Mouse (Mus musculus) MEL (cell line): ENCODE measurements around the gene Jpt1. TPM values are rescaled to one million over a fixed set of nuclear protein-coding genes. Genes with fewer than 3 reads are reported as not detected.

ENCODE experiments used
- DNase-seq: peaks from one replicate; pipeline ENCODE4 v3.0.0; 2011; ENCODE audit warnings: low read depth, low spot score
- H3K27ac ChIP-seq: 2 replicates; pipeline ENCODE4 v1.5.1; 2012; ENCODE audit warnings: low read depth, mild to moderate bottlenecking, control low read depth, low read length, moderate library complexity; ENCODE audit not compliant: control insufficient read depth
- H3K27me3 ChIP-seq, 2 experiments: fragments of 150-350 bp in 1 of 2; sonication (generic) in 1 of 2; 2 replicates each; pipeline ENCODE4 v1.6.1; 2012; ENCODE audit warnings: low read length in 2 of 2, mild to moderate bottlenecking in 2 of 2, improper control_type of control experiment in 1 of 2, moderate library complexity in 1 of 2; ENCODE audit not compliant: insufficient read depth in 2 of 2, control insufficient read depth in 1 of 2
- H3K36me3 ChIP-seq, 2 experiments: 2 replicates each; pipeline ENCODE4 v1.6.1; 2012 to 2014; ENCODE audit warnings: low read length in 2 of 2, improper control_type of control experiment in 1 of 2, inconsistent platforms in 1 of 2, mild to moderate bottlenecking in 1 of 2; ENCODE audit not compliant: insufficient read depth in 2 of 2, control insufficient read depth in 1 of 2
- H3K4me1 ChIP-seq, 2 experiments: fragments of 150-350 bp in 1 of 2; sonication (generic) in 1 of 2; 2 replicates each; pipeline ENCODE4 v1.6.1; 2012; ENCODE audit warnings: low read length in 2 of 2, improper control_type of control experiment in 1 of 2, mild to moderate bottlenecking in 1 of 2; ENCODE audit not compliant: insufficient read depth in 2 of 2, control insufficient read depth in 1 of 2
- H3K4me3 ChIP-seq, 2 experiments: fragments of 150-350 bp in 1 of 2; sonication (generic) in 1 of 2; 2 replicates each; pipeline ENCODE4 v1.5.1; 2012; ENCODE audit warnings: low read depth in 2 of 2, low read length in 2 of 2, mild to moderate bottlenecking in 2 of 2, moderate library complexity in 2 of 2, control low read depth in 1 of 2, improper control_type of control experiment in 1 of 2; ENCODE audit not compliant: control insufficient read depth in 1 of 2, insufficient read depth in 1 of 2
- H3K79me2 ChIP-seq: 2 replicates; pipeline ENCODE4 v1.6.1; 2012; ENCODE audit warnings: mild to moderate bottlenecking, low read length, moderate library complexity; ENCODE audit not compliant: control insufficient read depth, poor library complexity, insufficient read depth
- H3K9ac ChIP-seq: 2 replicates; pipeline ENCODE4 v1.6.1; 2012; ENCODE audit warnings: low read depth, mild to moderate bottlenecking, control low read depth, low read length, moderate library complexity; ENCODE audit not compliant: control insufficient read depth, poor library complexity, severe bottlenecking
- H3K9me3 ChIP-seq: fragments of 150-350 bp; sonication (generic); replicated peaks from 2 replicates; pipeline ENCODE4 v1.6.1; 2012; ENCODE audit warnings: mild to moderate bottlenecking, low read length, improper control_type of control experiment, moderate library complexity; ENCODE audit not compliant: insufficient read depth
- BHLHE40 ChIP-seq: IDR thresholded peaks from 2 replicates; pipeline ENCODE4 v1.6.1; 2012; ENCODE audit warnings: low read depth, mild to moderate bottlenecking, inconsistent platforms, low read length, improper control_type of control experiment, borderline replicate concordance
- CHD1 ChIP-seq: IDR thresholded peaks from 2 replicates; pipeline ENCODE4 v1.6.1; 2012; ENCODE audit warnings: low read depth, mild to moderate bottlenecking, inconsistent platforms, low read length, improper control_type of control experiment
- CHD2 ChIP-seq: IDR thresholded peaks from 2 replicates; pipeline ENCODE4 v1.6.1; 2011; ENCODE audit warnings: low read length, improper control_type of control experiment
- CTCF ChIP-seq, 3 experiments: IDR thresholded peaks in 2 of 3; conservative IDR thresholded peaks in 1 of 3; 2 replicates each; pipeline ENCODE4 v1.5.1; 2011 to 2012; ENCODE audit warnings: low read length in 3 of 3, low read depth in 2 of 3, mild to moderate bottlenecking in 2 of 3, improper control_type of control experiment in 1 of 3, inconsistent platforms in 1 of 3, mixed read lengths in 1 of 3, moderate library complexity in 1 of 3; ENCODE audit not compliant: control insufficient read depth in 1 of 3, insufficient read depth in 1 of 3, poor library complexity in 1 of 3, severe bottlenecking in 1 of 3
- E2F4 ChIP-seq: IDR thresholded peaks from 2 replicates; pipeline ENCODE4 v1.6.1; 2011; ENCODE audit warnings: low read depth, low read length, improper control_type of control experiment, borderline replicate concordance
- ETS1 ChIP-seq: IDR thresholded peaks from 2 replicates; pipeline ENCODE4 v1.6.1; 2012; ENCODE audit warnings: low read depth, mild to moderate bottlenecking, inconsistent platforms, low read length, improper control_type of control experiment, moderate library complexity
- GABPA ChIP-seq: IDR thresholded peaks from 2 replicates; pipeline ENCODE4 v1.6.1; 2012; ENCODE audit warnings: low read depth, mild to moderate bottlenecking, inconsistent platforms, low read length, improper control_type of control experiment, moderate library complexity
- GATA1 ChIP-seq: IDR thresholded peaks from 2 replicates; pipeline ENCODE4 v1.6.1; 2011; ENCODE audit warnings: low read depth, low read length, improper control_type of control experiment
- HCFC1 ChIP-seq: IDR thresholded peaks from 2 replicates; pipeline ENCODE4 v1.6.1; 2012; ENCODE audit warnings: low read depth, mild to moderate bottlenecking, inconsistent platforms, low read length, improper control_type of control experiment, moderate library complexity
- JUND ChIP-seq: IDR thresholded peaks from 2 replicates; pipeline ENCODE4 v1.6.1; 2011; ENCODE audit warnings: low read depth, mild to moderate bottlenecking, improper control_type of control experiment, low read length
- KAT2A ChIP-seq: conservative IDR thresholded peaks from 2 replicates; pipeline ENCODE4 v1.6.1; 2012; ENCODE audit warnings: low read depth, low read length, improper control_type of control experiment, inconsistent platforms
- MAFK ChIP-seq: IDR thresholded peaks from 2 replicates; pipeline ENCODE4 v1.6.1; 2011; ENCODE audit warnings: low read depth, mild to moderate bottlenecking, low read length, improper control_type of control experiment, borderline replicate concordance
- MAX ChIP-seq: IDR thresholded peaks from 2 replicates; pipeline ENCODE4 v1.6.1; 2011; ENCODE audit warnings: low read length, improper control_type of control experiment
- MAZ ChIP-seq: IDR thresholded peaks from 2 replicates; pipeline ENCODE4 v1.6.1; 2012; ENCODE audit warnings: low read depth, mild to moderate bottlenecking, inconsistent platforms, low read length, improper control_type of control experiment
- MXI1 ChIP-seq: IDR thresholded peaks from 2 replicates; pipeline ENCODE4 v1.6.1; 2011; ENCODE audit warnings: mild to moderate bottlenecking, low read depth, low read length, improper control_type of control experiment
- MYB ChIP-seq: IDR thresholded peaks from 2 replicates; pipeline ENCODE4 v1.6.1; 2011; ENCODE audit warnings: mild to moderate bottlenecking, low read depth, low read length, improper control_type of control experiment
- MYC ChIP-seq: IDR thresholded peaks from 2 replicates; pipeline ENCODE4 v1.6.1; 2011; ENCODE audit warnings: low read depth, mild to moderate bottlenecking, low read length, improper control_type of control experiment, moderate library complexity
- NELFE ChIP-seq: IDR thresholded peaks from 2 replicates; pipeline ENCODE4 v1.6.1; 2011; ENCODE audit warnings: low read depth, low read length, improper control_type of control experiment
- POLR2A ChIP-seq, 2 experiments: IDR thresholded peaks; 2 replicates each; pipeline ENCODE4 v1.6.1; 2011 to 2012; ENCODE audit warnings: low read length in 2 of 2, mild to moderate bottlenecking in 2 of 2, control low read depth in 1 of 2, improper control_type of control experiment in 1 of 2, low read depth in 1 of 2, moderate library complexity in 1 of 2; ENCODE audit not compliant: control insufficient read depth in 1 of 2, insufficient read depth in 1 of 2, poor library complexity in 1 of 2
- POLR2AphosphoS2 ChIP-seq: IDR thresholded peaks from 2 replicates; pipeline ENCODE4 v1.6.1; 2011; ENCODE audit warnings: low read length, improper control_type of control experiment
- POLR2AphosphoS5 ChIP-seq: IDR thresholded peaks from 2 replicates; pipeline ENCODE4 v1.6.1; 2012; ENCODE audit warnings: low read depth, borderline replicate concordance, mild to moderate bottlenecking, inconsistent platforms, low read length, moderate library complexity, mixed read lengths
- RAD21 ChIP-seq: IDR thresholded peaks from 2 replicates; pipeline ENCODE4 v1.6.1; 2011; ENCODE audit warnings: mild to moderate bottlenecking, low read depth, low read length, improper control_type of control experiment
- RCOR1 ChIP-seq: IDR thresholded peaks from 2 replicates; pipeline ENCODE4 v1.6.1; 2012; ENCODE audit warnings: low read depth, mild to moderate bottlenecking, inconsistent platforms, low read length, improper control_type of control experiment
- SIN3A ChIP-seq: IDR thresholded peaks from 2 replicates; pipeline ENCODE4 v1.6.1; 2012; ENCODE audit warnings: low read length, improper control_type of control experiment, inconsistent platforms
- SMC3 ChIP-seq: IDR thresholded peaks from 2 replicates; pipeline ENCODE4 v1.6.1; 2011; ENCODE audit warnings: low read depth, low read length, improper control_type of control experiment
- TBP ChIP-seq: IDR thresholded peaks from 2 replicates; pipeline ENCODE4 v1.8.0; 2011; ENCODE audit warnings: low read depth, low read length, improper control_type of control experiment
- TCF12 ChIP-seq: IDR thresholded peaks from 2 replicates; pipeline ENCODE4 v1.6.1; 2014; ENCODE audit warnings: low read depth, mild to moderate bottlenecking, inconsistent platforms, low read length, improper control_type of control experiment, moderate library complexity
- UBTF ChIP-seq: IDR thresholded peaks from 2 replicates; pipeline ENCODE4 v1.6.1; 2012; ENCODE audit warnings: low read depth, mild to moderate bottlenecking, inconsistent platforms, low read length, improper control_type of control experiment, moderate library complexity, borderline replicate concordance; ENCODE audit not compliant: insufficient read depth
- ZKSCAN1 ChIP-seq: IDR thresholded peaks from 2 replicates; pipeline ENCODE4 v1.6.1; 2012; ENCODE audit warnings: low read depth, mild to moderate bottlenecking, inconsistent platforms, low read length, improper control_type of control experiment, moderate library complexity
- ZMIZ1 ChIP-seq: IDR thresholded peaks from 2 replicates; pipeline ENCODE4 v1.6.1; 2012; ENCODE audit warnings: low read depth, mild to moderate bottlenecking, inconsistent platforms, low read length, improper control_type of control experiment, moderate library complexity
- ZNF384 ChIP-seq: IDR thresholded peaks from 2 replicates; pipeline ENCODE4 v1.6.1; 2012; ENCODE audit warnings: low read depth, mild to moderate bottlenecking, inconsistent platforms, low read length, improper control_type of control experiment
- polyA plus RNA-seq, 2 experiments: library from polyadenylated mRNA; stranded (reverse) in 1 of 2; unstranded in 1 of 2; fragments of >175 nt in 1 of 2; fragments of >200 nt in 1 of 2; gene quantifications; 2 replicates each; pipeline versions ENCODE4 v1.2.1 to v1.2.4; 2012; ENCODE audit warnings: low replicate concordance in 2 of 2, low read depth in 1 of 2; ENCODE audit not compliant: insufficient read length in 2 of 2, insufficient read depth in 1 of 2, missing spikeins in 1 of 2
- total RNA-seq: library from RNA; depleted of rRNA; stranded (reverse); fragments of 300-350 nt; gene quantifications from 2 replicates; pipeline ENCODE4 v1.2.3, GENCODE M21; 2012

The Jpt1 gene
- total and polyA plus RNA-seq, 3 experiments = 353 to 382 TPM; not detected in 1

- Histone ChIP-seq H3K79me2 (no peaks in the 10 kb centered on the region), H3K36me3 (peaks cover 0 to 3% of the 10 kb centered on the region in 2 experiments; a peak in 1 of 4 replicates), H3K4me3 (no peak overlapping the region)
- no peak for DNase-seq
- TF ChIP-seq HCFC1 (no peak), NELFE (no peak), MXI1 (no peak), GABPA (no peak), ZMIZ1 (no peak), ZNF384 (no peak), CHD2 (no peak), MAX (no peak), SIN3A (no peak), MAFK (no peak), UBTF (no peak), E2F4 (no peak), POLR2AphosphoS2 (no peak), MAZ (no peak), KAT2A (no peak), SMC3 (no peak), BHLHE40 (no peak)
- TF ChIP-seq, all 39 proteins: peak for 0
- Histone ChIP-seq H3K27me3 (peaks cover 0 to 9% of the 10 kb centered on the region in 2 experiments; a peak in 2 of 4 replicates), H3K27ac (no peak overlapping the region), H3K9ac (no peak overlapping the region), H3K9me3 (no peaks in the 10 kb centered on the region), H3K4me1 (peaks cover 0 to 8% of the 10 kb centered on the region in 2 experiments; a peak in 2 of 4 replicates)
Observed at GRCm38 (mm10) chr11:115461846-115462242, 52.3 kb downstream of the Jpt1 start.

- Histone ChIP-seq H3K36me3 (peaks cover 0 to 3% of the 10 kb centered on the region in 2 experiments; a peak in 1 of 4 replicates), H3K9ac (no peak overlapping the region), H3K4me3 (no peak overlapping the region), H3K4me1 (peaks cover 0 to 8% of the 10 kb centered on the region in 2 experiments; a peak in 2 of 4 replicates), H3K27me3 (peaks cover 0 to 9% of the 10 kb centered on the region in 2 experiments; a peak in 2 of 4 replicates), H3K79me2 (no peaks in the 10 kb centered on the region), H3K27ac (no peak overlapping the region), H3K9me3 (no peaks in the 10 kb centered on the region)
- no peak for DNase-seq
- TF ChIP-seq UBTF (no peak), GATA1 (no peak), HCFC1 (no peak), POLR2AphosphoS5 (no peak), CTCF (IDR thresholded peaks at IDR 0.05 in 2 of 3, conservative IDR thresholded peaks at IDR 0.05 in 1 of 3; ENCODE audit: control insufficient read depth in 1 of 3, insufficient read depth in 1 of 3, low read depth in 2 of 3, low read length in 3 of 3, poor library complexity in 1 of 3, severe bottlenecking in 1 of 3) (no peak), TCF12 (no peak), SIN3A (no peak), JUND (no peak), MYB (no peak), ZNF384 (no peak), MAX (no peak), RAD21 (no peak), TBP (no peak), ETS1 (no peak), RCOR1 (no peak), CHD1 (no peak), POLR2A (IDR thresholded peaks at IDR 0.05; ENCODE audit: control insufficient read depth in 1 of 2, insufficient read depth in 1 of 2, low read depth in 1 of 2, low read length in 2 of 2, poor library complexity in 1 of 2) (no peak), ZKSCAN1 (no peak), MYC (no peak), MAZ (no peak)
Observed at GRCm38 (mm10) chr11:115460976-115461375, 53.2 kb downstream of the Jpt1 start.
